Mouse (Mus musculus): Measurements from ENCODE around the gene Car6. TPM values are rescaled to one million over a fixed set of nuclear protein-coding genes. Genes with fewer than 3 reads are reported as not detected.
A peak's percentile ranks its signal among the peaks of the same experiment; 100 is the strongest.

The Car6 gene
- polyA plus RNA-seq, 1 experiment from 2014 or later: not detected

DNA sequence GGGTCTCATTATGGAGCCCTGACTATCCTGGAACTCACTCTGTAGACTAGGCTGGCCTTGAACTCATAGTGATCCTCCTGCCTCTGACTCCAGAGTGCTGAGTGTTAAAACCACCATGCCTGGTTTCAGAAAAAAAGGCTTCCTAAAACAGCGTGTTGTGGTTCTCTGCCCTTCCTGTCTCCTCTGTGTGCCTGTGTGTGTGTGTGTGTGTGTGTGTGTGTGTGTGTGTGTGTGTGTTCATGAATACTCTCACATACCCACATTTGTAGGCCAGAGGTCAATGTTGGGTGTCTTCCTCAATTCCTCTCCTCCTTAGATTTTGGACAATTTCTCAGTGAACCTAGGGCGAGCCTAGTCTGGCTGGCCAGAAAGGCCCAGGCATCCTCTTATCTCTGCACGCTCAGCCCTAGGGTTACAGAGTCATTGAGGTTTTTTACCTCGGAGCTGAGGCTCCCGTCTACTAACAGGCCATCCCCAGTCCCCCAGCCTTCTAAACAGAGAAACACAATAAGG, 16.0 kb upstream of the Car6 start:
- no peak overlapping the region for H3K9ac ChIP-seq (ENCODE audit: low read depth, low read length)
- no peak for TF ChIP-seq CTCF (IDR thresholded peaks at IDR 0.05; ENCODE audit: low read depth)
- H3K4me2 ChIP-seq (replicated peaks; ENCODE audit: low read depth): no peak overlapping the region
- no peak for ATAC-seq
- no peaks in the 10 kb centered on the region for H3K27me3 ChIP-seq (replicated peaks; ENCODE audit: control insufficient read depth, insufficient read depth, low read length)
- H3K4me1 ChIP-seq (replicated peaks; ENCODE audit: control insufficient read depth, insufficient read depth, low read length): no peaks in the 10 kb centered on the region
- H3K36me3 ChIP-seq (ENCODE audit: control insufficient read depth, insufficient read depth): no peaks in the 10 kb centered on the region
- no peak overlapping the region for H3K4me3 ChIP-seq (ENCODE audit: low read depth, low read length)
- H3K9me3 ChIP-seq (ENCODE audit: control insufficient read depth): no peaks in the 10 kb centered on the region
- 69% methylated on average over 5 of the region's 5 CpGs for WGBS
- no peak overlapping the region for H3K27ac ChIP-seq (ENCODE audit: low read depth, low read length)

DNA sequence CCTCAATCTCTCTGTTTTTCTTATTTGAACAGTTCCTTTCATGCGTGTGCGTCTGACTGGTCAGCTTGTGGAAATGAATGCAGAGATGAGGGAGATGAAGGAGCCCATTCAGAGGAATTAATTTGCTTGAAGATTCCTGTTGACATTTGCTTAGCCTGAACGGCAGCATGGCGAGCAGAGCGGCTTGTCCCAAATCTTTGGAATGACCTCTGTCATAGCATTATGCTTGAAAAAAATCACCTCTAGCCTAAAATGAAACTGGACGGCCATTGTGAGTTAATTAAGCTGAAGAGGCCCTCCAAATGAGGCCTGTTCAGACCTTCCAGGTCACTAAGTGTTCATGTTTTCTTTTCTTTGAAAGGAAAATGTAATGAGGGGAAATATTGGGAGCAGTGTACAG, 15.3 kb upstream of the Car6 start:
- Histone ChIP-seq H3K27ac (ENCODE audit: low read depth, low read length) (no peak overlapping the region), H3K9me3 (ENCODE audit: control insufficient read depth) (no peaks in the 10 kb centered on the region), H3K36me3 (ENCODE audit: control insufficient read depth, insufficient read depth) (no peaks in the 10 kb centered on the region), H3K4me1 (replicated peaks; ENCODE audit: control insufficient read depth, insufficient read depth, low read length) (no peaks in the 10 kb centered on the region), H3K27me3 (replicated peaks; ENCODE audit: control insufficient read depth, insufficient read depth, low read length) (no peaks in the 10 kb centered on the region), H3K4me2 (replicated peaks; ENCODE audit: low read depth) (no peak overlapping the region), H3K4me3 (ENCODE audit: low read depth, low read length) (no peak overlapping the region), H3K9ac (ENCODE audit: low read depth, low read length) (no peak overlapping the region)
- 88% methylated on average over 6 of the region's 6 CpGs for WGBS
- TF ChIP-seq CTCF (IDR thresholded peaks at IDR 0.05; ENCODE audit: low read depth): no peak
- ATAC-seq: no peak

DNA sequence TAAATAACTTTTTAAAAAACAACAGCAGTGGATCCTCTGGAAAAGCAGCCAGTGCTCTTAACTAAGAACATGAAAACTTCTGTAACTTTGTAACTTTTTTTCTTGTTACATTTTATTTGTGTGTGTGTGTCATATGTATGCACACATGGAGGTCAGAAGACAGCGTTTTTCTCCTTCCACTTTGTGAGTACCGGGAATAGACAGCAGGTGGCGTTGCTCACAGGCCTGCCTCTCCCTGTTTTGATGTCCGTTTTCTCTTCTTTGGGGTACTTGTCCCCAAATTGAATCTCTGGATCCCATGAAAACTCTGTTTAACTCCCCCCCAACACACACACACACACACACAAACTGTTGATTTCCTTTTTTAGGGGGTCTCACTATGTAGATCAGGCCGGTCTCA, 12.8 kb upstream of the Car6 start:
- no peaks in the 10 kb centered on the region for H3K27me3 ChIP-seq (replicated peaks; ENCODE audit: control insufficient read depth, insufficient read depth, low read length)
- H3K27ac ChIP-seq (ENCODE audit: low read depth, low read length): no peak overlapping the region
- no peaks in the 10 kb centered on the region for H3K36me3 ChIP-seq (ENCODE audit: control insufficient read depth, insufficient read depth)
- peak; percentile 64 for TF ChIP-seq CTCF (IDR thresholded peaks at IDR 0.05; ENCODE audit: low read depth)
- H3K9ac ChIP-seq (ENCODE audit: low read depth, low read length): no peak overlapping the region
- no peak overlapping the region for H3K4me2 ChIP-seq (replicated peaks; ENCODE audit: low read depth)
- 34% methylated on average over 5 of the region's 5 CpGs for WGBS
- no peaks in the 10 kb centered on the region for H3K4me1 ChIP-seq (replicated peaks; ENCODE audit: control insufficient read depth, insufficient read depth, low read length)
- H3K4me3 ChIP-seq (ENCODE audit: low read depth, low read length): no peak overlapping the region
- ATAC-seq: no peak
- no peaks in the 10 kb centered on the region for H3K9me3 ChIP-seq (ENCODE audit: control insufficient read depth)

DNA sequence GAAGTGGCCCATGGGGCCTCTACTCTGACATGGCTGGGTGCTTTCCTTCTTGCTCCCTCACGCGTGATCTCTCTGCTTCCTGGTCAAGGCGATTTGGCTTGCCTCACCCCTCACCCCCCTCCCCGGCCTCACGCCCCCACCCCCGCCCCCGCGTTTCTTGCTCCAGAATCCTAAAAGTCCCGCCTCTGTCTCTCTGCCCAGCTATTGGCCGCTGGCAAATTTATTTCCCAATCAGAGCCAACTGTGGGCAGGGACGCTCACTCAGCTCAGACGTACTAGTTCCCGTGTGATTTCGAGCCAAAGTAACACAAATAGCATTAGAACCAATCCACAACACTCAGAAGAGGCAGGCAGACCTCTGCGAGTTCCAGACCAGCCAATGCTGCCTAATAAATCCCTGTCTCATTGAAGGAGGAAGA, 11.4 kb upstream of the Car6 start:
- H3K27ac ChIP-seq (ENCODE audit: low read depth, low read length): no peak overlapping the region
- peak overlapping the region; percentile 53 for H3K4me2 ChIP-seq (replicated peaks; ENCODE audit: low read depth)
- 1% methylated on average over 15 of the region's 15 CpGs for WGBS
- peak; percentile 70 for ATAC-seq
- no peak overlapping the region for H3K9ac ChIP-seq (ENCODE audit: low read depth, low read length)
- no peaks in the 10 kb centered on the region for H3K27me3 ChIP-seq (replicated peaks; ENCODE audit: control insufficient read depth, insufficient read depth, low read length)
- H3K4me1 ChIP-seq (replicated peaks; ENCODE audit: control insufficient read depth, insufficient read depth, low read length): no peaks in the 10 kb centered on the region; the same call in 1 of the 2 replicates
- H3K36me3 ChIP-seq (ENCODE audit: control insufficient read depth, insufficient read depth): no peaks in the 10 kb centered on the region
- H3K4me3 ChIP-seq (ENCODE audit: low read depth, low read length): no peak overlapping the region
- H3K9me3 ChIP-seq (ENCODE audit: control insufficient read depth): no peaks in the 10 kb centered on the region
- TF ChIP-seq CTCF (IDR thresholded peaks at IDR 0.05; ENCODE audit: low read depth): no peak

DNA sequence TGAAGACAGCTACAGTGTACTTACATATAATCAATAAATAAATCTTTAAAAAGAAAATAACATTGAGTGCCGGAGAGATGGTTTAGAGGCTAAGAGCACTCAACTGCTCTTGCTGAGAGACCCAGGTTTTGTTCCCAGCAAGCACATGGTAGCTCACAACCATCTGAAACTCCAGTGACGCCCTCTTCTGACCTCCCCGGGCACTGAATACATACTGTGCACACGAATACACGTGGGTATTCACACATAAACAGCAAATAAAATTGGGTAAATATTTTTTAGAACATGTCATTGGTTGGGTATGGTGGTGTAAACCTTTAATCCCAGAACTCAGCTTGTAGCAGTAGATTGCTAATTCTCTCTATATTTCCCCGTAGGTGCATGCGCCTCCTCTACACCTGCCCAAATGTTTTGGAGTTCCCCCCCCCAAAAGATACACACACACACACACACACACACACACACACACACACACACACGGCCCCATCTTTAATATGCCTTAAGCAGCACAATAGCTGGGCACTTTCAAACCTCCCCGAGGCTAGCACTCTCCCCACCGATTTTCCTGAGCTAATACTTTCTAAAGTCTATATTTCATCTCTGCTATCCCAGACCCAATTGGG, 10.9 kb upstream of the Car6 start:
- Histone ChIP-seq H3K27me3 (replicated peaks; ENCODE audit: control insufficient read depth, insufficient read depth, low read length) (no peaks in the 10 kb centered on the region), H3K9ac (ENCODE audit: low read depth, low read length) (no peak overlapping the region), H3K27ac (ENCODE audit: low read depth, low read length) (no peak overlapping the region), H3K4me1 (replicated peaks; ENCODE audit: control insufficient read depth, insufficient read depth, low read length) (no peaks in the 10 kb centered on the region; the same call in 1 of the 2 replicates), H3K4me2 (replicated peaks; ENCODE audit: low read depth) (peak overlapping the region; percentile 53), H3K36me3 (ENCODE audit: control insufficient read depth, insufficient read depth) (no peaks in the 10 kb centered on the region), H3K4me3 (ENCODE audit: low read depth, low read length) (no peak overlapping the region), H3K9me3 (ENCODE audit: control insufficient read depth) (no peaks in the 10 kb centered on the region)
- 47% methylated on average over 10 of the region's 10 CpGs for WGBS
- ATAC-seq: 0 out of 2 replicates have a peak, but pooled peaks have one; percentile 8
- TF ChIP-seq CTCF (IDR thresholded peaks at IDR 0.05; ENCODE audit: low read depth): 0 out of 2 replicates have a peak, but pooled peaks have one; percentile 6

DNA sequence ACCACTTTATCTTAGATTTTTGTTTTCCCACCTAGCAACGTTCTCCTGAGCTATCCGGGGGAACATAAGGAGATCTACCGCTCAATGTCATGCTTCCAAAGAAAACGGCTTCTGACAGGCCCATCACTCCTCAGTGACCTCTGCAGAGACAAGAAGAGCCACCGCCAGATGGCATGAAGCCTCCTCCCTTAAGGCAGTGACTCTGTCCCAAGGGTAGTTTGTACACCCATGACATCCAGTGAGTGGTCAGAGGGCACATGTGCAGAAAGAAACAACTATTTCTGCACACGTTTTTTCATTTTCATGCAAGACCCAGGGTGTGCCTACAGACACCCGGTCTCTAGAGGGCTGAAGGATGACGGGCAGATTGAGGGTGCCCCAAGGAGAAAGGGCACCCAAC, 9.2 kb upstream of the Car6 start:
- 84% methylated on average over 8 of the region's 8 CpGs for WGBS
- TF ChIP-seq CTCF (IDR thresholded peaks at IDR 0.05; ENCODE audit: low read depth): no peak
- H3K4me2 ChIP-seq (replicated peaks; ENCODE audit: low read depth): no peak overlapping the region
- H3K36me3 ChIP-seq (ENCODE audit: control insufficient read depth, insufficient read depth): no peaks in the 10 kb centered on the region
- ATAC-seq: no peak
- no peaks in the 10 kb centered on the region; the same call in 1 of the 2 replicates for H3K4me1 ChIP-seq (replicated peaks; ENCODE audit: control insufficient read depth, insufficient read depth, low read length)
- H3K9ac ChIP-seq (ENCODE audit: low read depth, low read length): no peak overlapping the region
- H3K9me3 ChIP-seq (ENCODE audit: control insufficient read depth): no peaks in the 10 kb centered on the region
- no peak overlapping the region for H3K4me3 ChIP-seq (ENCODE audit: low read depth, low read length)
- no peaks in the 10 kb centered on the region for H3K27me3 ChIP-seq (replicated peaks; ENCODE audit: control insufficient read depth, insufficient read depth, low read length)
- no peak overlapping the region for H3K27ac ChIP-seq (ENCODE audit: low read depth, low read length)
